Mouse (Mus musculus): ENCODE measurements at regions not wholly inside any gene's neighbourhood (a gene's known extent, or its start where the extent isn't known, plus 50 kb on each side); places are given as distances from the start of the nearest gene placed in this dataset.

DNA sequence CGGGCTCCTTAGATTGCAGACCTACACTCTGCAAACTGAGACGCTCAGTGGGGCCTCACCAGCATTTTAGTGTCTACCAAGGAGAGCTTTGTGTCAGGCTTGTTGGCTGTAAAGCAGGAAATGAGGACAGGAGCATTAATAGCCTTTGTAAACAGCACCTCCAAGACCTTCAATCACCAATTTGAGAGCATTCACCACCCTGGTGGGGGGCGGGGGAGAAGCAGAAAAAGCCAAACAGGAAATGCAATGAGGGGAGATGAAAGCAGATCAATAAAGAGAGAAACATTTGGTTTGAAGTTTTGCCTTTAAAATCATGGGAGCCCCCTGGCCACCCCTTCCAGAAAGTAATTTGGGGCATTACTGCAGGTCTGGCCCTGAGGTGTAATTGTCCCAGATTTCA is 497.3 kb upstream of the Sall1 start:
- TF ChIP-seq CTCF (conservative IDR thresholded peaks at IDR 0.05 in 1 of 2, IDR thresholded peaks at IDR 0.05 in 1 of 2; ENCODE audit: low read depth in 2 of 2, low read length in 2 of 2) (no peak), EP300 (IDR thresholded peaks at IDR 0.05; ENCODE audit: low read length) (no peak), CHD2 (IDR thresholded peaks at IDR 0.05; ENCODE audit: low read length) (no peak), MYC (IDR thresholded peaks at IDR 0.05; ENCODE audit: low read depth, low read length) (no peak)
